Mouse (Mus musculus) heart, postnatal 10 days (tissue): ENCODE data around the gene Usp10. TPM values are rescaled to one million over a fixed set of nuclear protein-coding genes. Genes with fewer than 3 reads are reported as not detected.
A peak's percentile ranks its signal among the peaks of the same experiment; 100 is the strongest.

Source experiments
- DNase-seq, 2 experiments: peaks; one replicate each; pipeline ENCODE4 v3.0.0; 2021
- intact Hi-C: fragments of 180-260 bp; cut with DNase I; formaldehyde crosslinking; loops from one replicate; pipeline ENCODE4 v1.15.1; 2025
- total RNA-seq, 2 experiments: library from RNA; stranded (reverse); gene quantifications; 2 replicates each; pipeline ENCODE4 v1.2.3; 2021

The Usp10 gene
- total RNA-seq = 10 to 100 TPM; 57.2 to 69.2 TPM

DNA sequence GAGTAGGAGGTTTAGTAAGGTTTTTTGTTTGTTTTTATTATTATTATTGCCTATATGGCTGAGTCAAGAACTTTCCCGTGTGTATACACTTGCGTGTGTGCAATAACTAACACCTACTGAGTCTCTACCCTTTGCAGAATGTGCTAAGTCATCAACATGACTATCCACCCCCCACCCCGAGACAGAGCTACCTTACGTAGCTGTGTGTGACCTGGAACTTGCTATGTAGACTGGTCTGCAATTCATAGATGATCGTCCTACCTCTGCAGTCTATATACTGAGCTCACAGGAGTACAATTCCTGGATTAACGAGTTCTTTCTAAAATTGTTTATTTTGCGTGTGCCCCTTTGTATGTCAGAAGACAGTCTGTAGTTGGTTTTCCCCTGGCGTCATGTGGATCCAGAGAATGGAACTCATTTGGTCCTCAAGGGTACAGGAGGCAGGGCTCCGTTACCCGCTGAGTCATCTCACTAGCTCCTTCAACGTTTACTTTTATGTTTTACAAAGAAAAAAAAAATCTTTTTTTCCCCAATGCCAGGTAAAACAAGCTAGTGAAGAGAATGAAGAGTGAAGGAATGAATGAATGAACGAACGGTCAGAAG lies at the start of gene Usp10:
Usp10 (plus strand) TSS at position 417 of the 603 bp plus-strand sequence.
- intact Hi-C loops = no loop called here
- DNase-seq = no peak

DNA sequence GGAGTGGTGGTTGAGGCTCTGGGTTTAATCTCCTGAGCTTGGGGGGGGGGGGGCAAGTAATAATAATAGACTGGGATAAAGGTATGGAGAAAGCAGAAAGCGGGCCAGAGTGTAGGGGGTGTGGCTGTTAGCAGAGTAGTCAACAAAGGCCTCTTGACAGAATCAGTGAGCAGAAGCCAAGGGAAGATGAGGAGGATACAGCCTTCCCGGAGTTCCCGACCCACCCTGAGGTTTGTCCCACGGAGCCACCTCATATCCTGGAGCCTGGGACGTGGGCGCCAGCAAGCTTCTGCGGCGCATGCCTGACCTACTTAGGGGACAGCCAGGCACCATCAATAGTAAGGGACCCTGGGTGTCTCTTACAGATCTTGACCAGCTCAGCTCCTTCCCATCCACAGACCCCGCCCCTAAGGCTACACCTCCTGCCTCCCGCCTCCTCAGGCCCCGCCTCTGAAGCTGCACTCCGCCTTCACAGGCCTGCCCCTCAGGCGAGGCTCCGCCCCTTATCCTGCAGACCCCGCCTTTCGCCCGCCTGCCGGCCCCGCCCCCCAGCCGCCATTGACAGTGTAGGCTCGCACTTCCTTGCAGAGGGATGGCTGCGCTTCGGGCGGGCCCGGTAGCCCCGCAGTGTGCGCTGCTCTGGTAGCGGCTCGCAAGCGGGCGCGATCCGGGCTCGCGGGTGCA lies 48.3 kb upstream of the Usp10 start, which contains the start of gene Klhl36:
Klhl36 (plus strand) TSS at position 561 of the 684 bp plus-strand sequence.
- peak; percentile 97 to 98 for DNase-seq
- intact Hi-C loops = no loop called here

DNA sequence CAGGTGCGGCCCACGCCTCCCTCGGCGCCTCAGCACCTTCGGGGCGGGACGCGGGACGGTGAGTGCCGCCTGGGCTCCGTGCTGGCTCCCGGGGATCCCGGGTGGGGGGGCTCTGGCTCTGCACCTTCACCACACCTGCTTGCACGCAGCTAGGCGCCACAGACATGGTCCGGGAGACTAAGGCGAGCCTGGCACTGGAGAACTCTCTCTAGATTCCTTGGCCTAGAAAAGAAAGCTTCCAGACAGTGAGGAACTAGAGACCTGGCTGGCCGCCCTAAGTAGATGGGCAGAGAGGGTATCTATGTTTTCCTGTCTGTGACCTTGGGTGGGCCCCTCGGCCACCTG lies 47.8 kb upstream of the Usp10 start:
- DNase-seq = no peak
- intact Hi-C loops = no loop called here

- intact Hi-C loops = no loop called here
These were observed 47.4 kb upstream of the Usp10 start for GRCm38 (mm10) chr8:119862749-119863148.

DNA sequence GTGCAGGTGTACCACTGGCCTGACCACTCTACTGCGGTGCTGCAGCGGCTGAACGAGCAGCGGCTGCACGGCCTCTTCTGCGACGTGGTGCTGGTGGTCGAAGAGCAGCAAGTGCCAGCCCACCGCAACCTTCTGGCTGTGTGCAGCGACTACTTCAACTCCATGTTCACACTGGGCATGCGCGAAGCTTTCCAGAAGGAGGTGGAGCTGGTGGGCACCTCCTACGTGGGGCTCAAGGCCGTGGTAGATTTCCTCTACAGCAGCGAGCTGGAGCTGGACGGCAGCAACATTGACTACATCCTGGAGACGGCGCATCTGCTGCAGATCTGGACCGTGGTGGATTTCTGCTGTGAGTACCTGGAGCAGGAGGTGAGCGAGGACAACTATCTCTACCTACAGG lies 40.5 kb upstream of the Usp10 start:
- intact Hi-C loops = no loop called here

More at GRCm38 (mm10) chr8:119862749-119863148, 47.4 kb upstream of the Usp10 start:
- DNase-seq = no peak

GRCm38 (mm10) chr8:119873181-119873580 lies 37.0 kb upstream of the Usp10 start:
- intact Hi-C loops = no loop called here
- DNase-seq = no peak

More for the DNA sequence above, 40.5 kb upstream of the Usp10 start:
- no peak for DNase-seq

GRCm38 (mm10) chr8:119881301-119881700 lies 28.9 kb upstream of the Usp10 start:
- DNase-seq = no peak
- intact Hi-C loops = no loop called here

DNA sequence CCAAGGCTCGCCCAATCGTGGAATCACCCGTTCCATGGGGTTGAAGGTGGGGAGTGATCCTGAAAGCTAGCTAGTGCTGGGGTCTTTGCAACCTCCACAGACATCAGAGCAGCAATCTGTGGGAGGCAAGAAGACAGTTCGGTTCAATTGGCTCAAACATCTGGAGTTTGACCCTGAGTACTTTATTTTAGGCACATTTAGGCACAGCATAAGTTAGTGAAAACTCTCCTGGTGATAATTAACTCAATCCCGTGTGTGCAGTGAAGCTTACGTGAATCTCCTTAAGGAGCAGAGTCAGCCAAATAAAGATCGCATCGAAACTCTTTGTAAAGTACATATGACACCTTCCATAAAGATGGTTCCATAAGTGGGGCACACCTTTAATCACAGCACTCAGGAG lies 28.2 kb upstream of the Usp10 start:
- intact Hi-C loops = no loop called here
- DNase-seq = no peak

DNA sequence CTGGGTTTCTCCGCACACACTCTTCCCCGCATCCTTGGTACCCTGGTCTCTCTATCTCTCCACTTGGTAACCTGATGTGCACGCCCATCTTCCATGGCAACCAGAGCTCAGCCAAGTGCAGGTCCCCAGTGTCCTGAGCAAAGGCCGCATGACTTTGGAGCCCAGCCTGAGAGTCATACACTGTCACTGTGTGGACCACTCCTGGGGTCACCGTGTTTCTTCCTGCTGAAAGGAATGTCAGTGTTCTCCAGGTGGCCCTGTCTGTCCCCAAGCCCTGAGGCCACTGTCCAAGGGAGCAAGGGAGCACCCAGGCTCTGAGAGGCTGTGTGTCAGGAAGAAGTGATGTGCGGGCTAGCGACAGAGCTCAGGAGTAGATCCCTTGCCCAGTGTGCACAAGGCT lies 26.9 kb upstream of the Usp10 start:
- no peak for DNase-seq
- intact Hi-C loops = no loop called here

- intact Hi-C loops = loop anchor here (5.0 kb wide), 1 partner anchor 103 kb away; no protein-coding TSS in a partner anchor
- peak; percentile 66 to 69 for DNase-seq
These were observed 24.5 kb upstream of the Usp10 start for GRCm38 (mm10) chr8:119885612-119886011.

DNA sequence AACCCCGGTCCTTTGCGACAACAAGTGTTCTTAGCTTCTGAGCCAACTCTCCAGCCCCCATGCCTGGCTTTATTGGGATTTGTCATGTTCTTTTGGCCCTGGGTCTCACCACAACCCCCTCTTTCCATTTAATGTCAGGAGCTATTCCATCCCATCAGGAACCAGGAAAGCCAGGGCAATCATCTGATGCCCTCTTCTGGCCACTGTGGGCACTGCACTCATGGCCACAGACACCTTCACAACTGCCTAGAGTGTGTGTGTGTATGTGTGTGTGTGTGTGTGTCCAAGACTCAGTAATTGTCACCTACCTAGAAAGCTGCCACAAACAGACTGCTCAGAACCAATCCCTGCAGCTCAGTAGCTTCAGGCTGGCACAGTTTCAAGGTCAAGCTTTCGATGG lies 23.0 kb upstream of the Usp10 start:
- peak; percentile 27 to 48 for DNase-seq
- intact Hi-C loops = loop anchor here (5.0 kb wide), 1 partner anchor 105 kb away; no protein-coding TSS in a partner anchor

DNA sequence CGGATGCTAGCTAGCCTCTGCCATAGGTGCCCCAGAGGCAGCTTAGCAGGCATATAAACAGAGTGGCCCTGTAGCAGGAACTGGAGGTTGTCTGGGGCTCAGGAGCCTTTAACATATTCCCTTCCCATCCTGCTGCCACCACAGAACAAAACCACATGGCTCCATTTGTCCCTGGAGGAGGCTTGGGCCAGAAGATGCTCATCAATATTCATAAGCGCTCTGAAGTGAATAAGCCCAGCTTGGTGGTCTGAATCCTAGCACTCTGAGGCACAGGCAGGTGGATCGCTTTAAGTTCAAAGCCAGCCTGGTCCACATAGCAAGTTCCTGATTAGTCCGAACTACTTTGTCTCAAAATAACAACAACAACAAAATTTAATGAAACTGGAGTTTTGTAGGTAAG lies 22.1 kb upstream of the Usp10 start:
- intact Hi-C loops = loop anchor here (5.0 kb wide), 1 partner anchor 106 kb away; no protein-coding TSS in a partner anchor
- no peak for DNase-seq

DNA sequence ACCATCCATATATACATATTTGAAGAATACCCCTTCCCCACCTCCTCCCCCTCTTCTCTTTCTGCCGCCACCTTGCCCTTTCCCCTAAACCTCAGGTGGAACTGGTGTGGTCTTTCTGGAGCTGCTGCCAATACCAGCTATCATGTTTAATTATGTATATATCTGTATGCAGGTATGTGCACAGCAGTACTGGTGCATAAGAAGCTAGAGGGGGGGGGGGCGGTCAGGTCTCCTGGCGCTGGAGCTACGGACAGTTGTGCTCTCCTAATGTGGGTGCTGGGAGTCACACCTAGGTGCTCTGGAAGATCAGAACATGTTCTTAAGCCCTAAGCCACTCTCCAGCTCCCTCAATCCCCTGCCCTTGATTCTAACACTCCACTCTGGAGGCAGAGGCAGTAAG lies 13.1 kb upstream of the Usp10 start:
- no peak for DNase-seq
- intact Hi-C loops = no loop called here

GRCm38 (mm10) chr8:119897933-119898332 lies 12.2 kb upstream of the Usp10 start:
- intact Hi-C loops = no loop called here
- no peak for DNase-seq

- DNase-seq = no peak
- intact Hi-C loops = no loop called here
These were observed 8.8 kb upstream of the Usp10 start for GRCm38 (mm10) chr8:119901349-119901748.

- intact Hi-C loops = no loop called here
- no peak for DNase-seq
These were observed 8.2 kb upstream of the Usp10 start for GRCm38 (mm10) chr8:119901952-119902351.

DNA sequence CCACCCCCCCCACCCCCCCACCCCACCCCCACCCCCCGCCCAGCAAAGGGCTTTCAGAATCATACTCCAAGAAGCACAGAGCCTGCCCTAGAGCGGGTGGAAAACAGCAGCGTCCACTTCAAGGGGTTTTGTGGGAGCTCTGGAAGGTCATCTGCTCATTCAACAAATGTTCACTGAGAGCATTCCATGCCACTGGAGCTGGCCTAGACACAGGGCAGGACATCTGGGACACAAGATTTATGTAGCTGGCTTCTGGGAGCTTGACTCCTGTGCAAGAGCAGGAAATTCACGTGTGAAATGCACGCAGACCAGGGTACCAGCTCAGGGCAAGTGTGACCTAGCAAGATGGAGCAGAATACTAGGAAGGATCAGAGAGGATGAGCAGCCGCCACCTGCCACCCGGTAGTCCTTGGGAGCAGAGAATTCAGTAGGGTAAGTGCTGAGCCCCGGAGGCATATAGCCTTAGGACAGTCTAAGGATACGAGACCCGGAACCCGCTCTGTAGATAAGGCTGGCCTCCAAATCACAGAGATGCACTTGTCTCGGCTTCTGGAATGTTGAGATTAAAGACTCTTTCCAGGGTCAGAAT lies 5.7 kb upstream of the Usp10 start:
- DNase-seq = no peak
- intact Hi-C loops = no loop called here

- intact Hi-C loops = no loop called here
- DNase-seq = peak; percentile 94 to 95
These were observed 542 bp downstream of the Usp10 start, which contains the start of gene Gm20388 for GRCm38 (mm10) chr8:119910547-119911257. TSS of gene Gm20388 (plus strand) at chr8:119910841.

DNA sequence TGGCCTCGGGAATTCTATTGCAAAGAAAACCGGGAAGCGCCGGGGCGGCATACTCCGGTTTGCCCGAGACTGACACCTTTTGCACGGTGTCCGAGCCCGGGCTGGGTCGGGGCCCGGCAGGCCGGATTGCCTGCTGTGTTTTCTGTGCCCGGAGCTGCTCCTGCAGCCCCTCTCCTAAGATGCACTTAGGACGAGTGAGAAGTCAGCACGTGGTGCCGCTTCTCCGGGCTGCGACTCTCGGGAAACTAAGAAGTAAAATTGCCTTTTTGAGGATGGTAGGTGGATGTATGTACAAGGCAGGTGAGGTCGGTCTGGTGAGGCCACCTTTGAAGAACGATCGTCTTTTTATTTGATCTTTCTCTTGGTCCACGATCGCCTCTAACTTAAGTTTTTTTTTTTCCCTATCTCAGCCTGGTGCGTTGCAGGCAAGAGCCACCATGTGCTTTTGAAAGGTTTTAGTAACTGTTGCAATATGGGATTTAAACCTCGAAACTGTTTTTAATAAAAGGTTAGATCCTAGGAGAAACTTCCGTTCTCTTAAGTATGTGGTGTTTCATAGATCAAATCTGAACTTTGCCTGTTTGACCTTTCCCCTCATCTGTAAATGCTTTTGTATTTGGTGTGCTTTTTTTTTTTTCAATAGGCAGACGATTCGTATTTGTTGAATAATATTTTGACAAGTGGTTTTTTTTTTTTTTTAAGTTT lies 1.2 kb downstream of the Usp10 start:
- intact Hi-C loops = no loop called here
- DNase-seq = no peak

DNA sequence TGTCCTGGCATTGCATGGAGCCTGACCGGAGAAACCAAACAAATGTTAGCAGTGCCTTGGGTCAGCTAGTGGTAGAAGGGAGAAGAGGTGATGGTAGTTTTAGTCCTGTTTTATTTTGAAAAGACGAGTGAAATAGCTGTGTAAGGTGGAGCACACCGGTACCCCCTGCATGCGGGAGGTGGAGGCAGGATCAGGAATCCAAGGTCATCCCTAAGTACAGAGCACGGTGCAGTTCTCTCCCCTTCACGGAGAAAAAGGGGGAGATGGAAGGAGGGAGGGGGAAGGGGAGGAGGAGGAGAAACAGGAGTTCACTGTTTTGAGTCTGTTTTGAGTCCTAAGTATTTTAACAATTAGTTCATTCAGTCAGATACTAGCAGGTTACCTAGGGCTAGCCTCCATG lies 2.5 kb downstream of the Usp10 start:
- intact Hi-C loops = no loop called here
- no peak for DNase-seq

DNA sequence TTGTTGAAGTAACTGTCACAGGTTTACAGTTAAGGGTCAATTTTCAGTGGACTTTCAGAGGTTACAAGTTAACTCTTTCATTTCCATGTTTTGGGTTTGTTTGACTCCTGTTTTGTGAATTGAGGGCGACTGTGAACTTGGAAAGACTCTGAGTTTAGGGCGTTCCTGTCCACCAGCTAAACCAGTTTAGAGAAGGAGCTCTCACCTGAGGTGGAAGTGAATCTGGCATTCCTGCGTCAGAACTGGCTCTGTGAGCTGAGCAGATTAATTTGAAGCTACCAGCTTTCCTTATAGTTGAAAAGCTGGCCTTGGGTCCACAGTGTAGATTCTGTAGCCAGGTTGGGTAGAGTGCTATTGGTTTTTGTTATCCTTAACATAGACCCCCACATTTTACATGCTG lies 3.0 kb downstream of the Usp10 start:
- intact Hi-C loops = no loop called here
- no peak for DNase-seq
